Mouse (Mus musculus): Measurements from ENCODE around the gene Vmn2r84. TPM values are rescaled to one million over a fixed set of nuclear protein-coding genes. Genes with fewer than 3 reads are reported as not detected.
"Not testable (repeated sequence)": the region's sequence is repeated elsewhere in the genome, so short reads cannot be mapped to it uniquely, and the experiment has no call there.

Vmn2r84 gene
- 0.01 and 0.03 TPM in 2 replicates for polyA plus RNA-seq (2015; fragmentation: Nextera tagmentation; extraction: Ambion mirVana)

GRCm38 (mm10) chr10:130394232-130394631 lies at the start of gene Vmn2r84:
Gene Vmn2r84, minus strand, starts transcription at chr10:130394332.
- no peak for ATAC-seq

GRCm38 (mm10) chr10:130434185-130434898 lies 40.2 kb upstream of the Vmn2r84 start:
- H3K9ac ChIP-seq (ENCODE audit: low read depth, low read length); H3K4me1 ChIP-seq (ENCODE audit: control insufficient read depth, insufficient read depth, low read depth, low read length); H3K27me3 ChIP-seq (replicated peaks; ENCODE audit: control insufficient read depth, insufficient read depth, low read length); H3K4me2 ChIP-seq (ENCODE audit: low read length); H3K4me3 ChIP-seq (ENCODE audit: low read length); ATAC-seq; H3K27ac ChIP-seq (ENCODE audit: low read depth, low read length); H3K36me3 ChIP-seq (ENCODE audit: control insufficient read depth, insufficient read depth, low read length); H3K9me3 ChIP-seq (ENCODE audit: control insufficient read depth, low read length): not testable (repeated sequence)
- WGBS: 84% methylated on average over 11 of the region's 11 CpGs

More at GRCm38 (mm10) chr10:130394232-130394631, at the start of gene Vmn2r84:
- H3K9ac ChIP-seq (ENCODE audit: low read depth, low read length): no peak within 1 kb of the TSS
- H3K27ac ChIP-seq (ENCODE audit: low read depth, low read length): no peak within 1 kb of the TSS
- no peaks in the 10 kb centered on the region for H3K4me1 ChIP-seq (ENCODE audit: control insufficient read depth, insufficient read depth, low read depth, low read length)
- no peaks in the 10 kb centered on the region for H3K9me3 ChIP-seq (ENCODE audit: control insufficient read depth, low read length)
- no peaks in the 10 kb centered on the region for H3K27me3 ChIP-seq (replicated peaks; ENCODE audit: control insufficient read depth, insufficient read depth, low read length)
- no peak within 1 kb of the TSS for H3K4me3 ChIP-seq (ENCODE audit: low read length)
- no peaks in the 10 kb centered on the region for H3K36me3 ChIP-seq (ENCODE audit: control insufficient read depth, insufficient read depth, low read length)
- H3K4me2 ChIP-seq (ENCODE audit: low read length): no peak within 1 kb of the TSS

GRCm38 (mm10) chr10:130429603-130430002 lies 35.5 kb upstream of the Vmn2r84 start, which contains the start of gene Vmn2r85:
Gene Vmn2r85, minus strand, starts transcription at chr10:130429703.
- not testable (repeated sequence) for H3K4me1 ChIP-seq (ENCODE audit: control insufficient read depth, insufficient read depth, low read depth, low read length); ATAC-seq; H3K36me3 ChIP-seq (ENCODE audit: control insufficient read depth, insufficient read depth, low read length); H3K9ac ChIP-seq (ENCODE audit: low read depth, low read length); H3K4me2 ChIP-seq (ENCODE audit: low read length); H3K27me3 ChIP-seq (replicated peaks; ENCODE audit: control insufficient read depth, insufficient read depth, low read length); H3K9me3 ChIP-seq (ENCODE audit: control insufficient read depth, low read length); H3K27ac ChIP-seq (ENCODE audit: low read depth, low read length); H3K4me3 ChIP-seq (ENCODE audit: low read length)

GRCm38 (mm10) chr10:130422368-130422767 lies 28.2 kb upstream of the Vmn2r84 start:
- not testable (repeated sequence) for ATAC-seq; H3K36me3 ChIP-seq (ENCODE audit: control insufficient read depth, insufficient read depth, low read length); H3K9ac ChIP-seq (ENCODE audit: low read depth, low read length); H3K9me3 ChIP-seq (ENCODE audit: control insufficient read depth, low read length); H3K27ac ChIP-seq (ENCODE audit: low read depth, low read length); H3K4me2 ChIP-seq (ENCODE audit: low read length); H3K4me3 ChIP-seq (ENCODE audit: low read length); H3K27me3 ChIP-seq (replicated peaks; ENCODE audit: control insufficient read depth, insufficient read depth, low read length); H3K4me1 ChIP-seq (ENCODE audit: control insufficient read depth, insufficient read depth, low read depth, low read length)
- WGBS: 80% methylated on average over 2 of the region's 2 CpGs

GRCm38 (mm10) chr10:130420401-130420800 lies 26.3 kb upstream of the Vmn2r84 start:
- no peaks in the 10 kb centered on the region for H3K36me3 ChIP-seq (ENCODE audit: control insufficient read depth, insufficient read depth, low read length)
- H3K4me2 ChIP-seq (ENCODE audit: low read length): no peak overlapping the region
- H3K27ac ChIP-seq (ENCODE audit: low read depth, low read length): no peak overlapping the region
- H3K9me3 ChIP-seq (ENCODE audit: control insufficient read depth, low read length): no peaks in the 10 kb centered on the region
- no peaks in the 10 kb centered on the region for H3K4me1 ChIP-seq (ENCODE audit: control insufficient read depth, insufficient read depth, low read depth, low read length)
- H3K4me3 ChIP-seq (ENCODE audit: low read length): no peak overlapping the region
- H3K27me3 ChIP-seq (replicated peaks; ENCODE audit: control insufficient read depth, insufficient read depth, low read length): no peaks in the 10 kb centered on the region
- 85% methylated on average over 3 of the region's 3 CpGs for WGBS
- H3K9ac ChIP-seq (ENCODE audit: low read depth, low read length): no peak overlapping the region
- ATAC-seq: no peak

GRCm38 (mm10) chr10:130419954-130420353 lies 25.8 kb upstream of the Vmn2r84 start:
- 49% methylated on average over 2 of the region's 2 CpGs for WGBS
- not testable (repeated sequence) for ATAC-seq; H3K27ac ChIP-seq (ENCODE audit: low read depth, low read length); H3K4me1 ChIP-seq (ENCODE audit: control insufficient read depth, insufficient read depth, low read depth, low read length); H3K36me3 ChIP-seq (ENCODE audit: control insufficient read depth, insufficient read depth, low read length); H3K4me2 ChIP-seq (ENCODE audit: low read length); H3K4me3 ChIP-seq (ENCODE audit: low read length); H3K9ac ChIP-seq (ENCODE audit: low read depth, low read length); H3K27me3 ChIP-seq (replicated peaks; ENCODE audit: control insufficient read depth, insufficient read depth, low read length); H3K9me3 ChIP-seq (ENCODE audit: control insufficient read depth, low read length)

GRCm38 (mm10) chr10:130416352-130416751 lies 22.2 kb upstream of the Vmn2r84 start:
- not testable (repeated sequence) for H3K4me2 ChIP-seq (ENCODE audit: low read length); H3K27me3 ChIP-seq (replicated peaks; ENCODE audit: control insufficient read depth, insufficient read depth, low read length); ATAC-seq; H3K4me1 ChIP-seq (ENCODE audit: control insufficient read depth, insufficient read depth, low read depth, low read length); H3K4me3 ChIP-seq (ENCODE audit: low read length); H3K27ac ChIP-seq (ENCODE audit: low read depth, low read length); H3K36me3 ChIP-seq (ENCODE audit: control insufficient read depth, insufficient read depth, low read length); H3K9ac ChIP-seq (ENCODE audit: low read depth, low read length); H3K9me3 ChIP-seq (ENCODE audit: control insufficient read depth, low read length)

- H3K9me3 ChIP-seq (ENCODE audit: control insufficient read depth, low read length); H3K4me2 ChIP-seq (ENCODE audit: low read length); H3K27ac ChIP-seq (ENCODE audit: low read depth, low read length); ATAC-seq; H3K27me3 ChIP-seq (replicated peaks; ENCODE audit: control insufficient read depth, insufficient read depth, low read length); H3K36me3 ChIP-seq (ENCODE audit: control insufficient read depth, insufficient read depth, low read length); H3K9ac ChIP-seq (ENCODE audit: low read depth, low read length); H3K4me3 ChIP-seq (ENCODE audit: low read length); H3K4me1 ChIP-seq (ENCODE audit: control insufficient read depth, insufficient read depth, low read depth, low read length): not testable (repeated sequence)
- 78% methylated on average over 19 of the region's 35 CpGs for WGBS
These were observed 18.1 kb upstream of the Vmn2r84 start for GRCm38 (mm10) chr10:130412167-130412698.

- no peak overlapping the region for H3K27ac ChIP-seq (ENCODE audit: low read depth, low read length)
- no peaks in the 10 kb centered on the region for H3K36me3 ChIP-seq (ENCODE audit: control insufficient read depth, insufficient read depth, low read length)
- H3K4me3 ChIP-seq (ENCODE audit: low read length): no peak overlapping the region
- WGBS: 89% methylated on average over 2 of the region's 2 CpGs
- H3K9me3 ChIP-seq (ENCODE audit: control insufficient read depth, low read length): no peaks in the 10 kb centered on the region
- ATAC-seq: no peak
- no peak overlapping the region for H3K9ac ChIP-seq (ENCODE audit: low read depth, low read length)
- no peaks in the 10 kb centered on the region for H3K4me1 ChIP-seq (ENCODE audit: control insufficient read depth, insufficient read depth, low read depth, low read length)
- no peaks in the 10 kb centered on the region for H3K27me3 ChIP-seq (replicated peaks; ENCODE audit: control insufficient read depth, insufficient read depth, low read length)
- H3K4me2 ChIP-seq (ENCODE audit: low read length): no peak overlapping the region
These were observed 19.0 kb downstream of the Vmn2r84 start for GRCm38 (mm10) chr10:130375145-130375544.

Measured in hindbrain, embryonic 16.5 days (tissue).